Mouse (Mus musculus) midbrain, postnatal 0 days (tissue): ENCODE data around the gene Card11. TPM values are rescaled to one million over a fixed set of nuclear protein-coding genes. Genes with fewer than 3 reads are reported as not detected.

ENCODE experiments used
- ATAC-seq: fragments of 200-750 bp; cut with Nextera tagmentation; 2 replicates; pipeline ENCODE4 v1.8.0; 2017; ENCODE audit warnings: moderate number of reproducible peaks, mild to moderate bottlenecking, moderate TSS enrichment, moderate library complexity; ENCODE audit not compliant: low FRiP score
- DNase-seq: peaks from one replicate; pipeline ENCODE4 v3.0.0-alpha.2; 2015; ENCODE audit warnings: low spot score
- H3K27ac ChIP-seq: fragments of 300-500 bp; sonication (generic); 2 replicates; pipeline ENCODE4 v1.5.1; 2014; ENCODE audit warnings: low read depth, mild to moderate bottlenecking, low read length, mixed read lengths
- H3K27me3 ChIP-seq: fragments of 300-500 bp; sonication (generic); 2 replicates; pipeline ENCODE4 v1.6.1; 2014; ENCODE audit warnings: low read length, control low read depth, mixed read lengths; ENCODE audit not compliant: insufficient read depth
- H3K36me3 ChIP-seq: fragments of 300-500 bp; sonication (generic); 2 replicates; pipeline ENCODE4 v1.6.1; 2014; ENCODE audit warnings: low read length, control low read depth, mixed read lengths; ENCODE audit not compliant: insufficient read depth
- H3K4me1 ChIP-seq: fragments of 300-500 bp; sonication (generic); 2 replicates; pipeline ENCODE4 v1.6.1; 2014; ENCODE audit warnings: mild to moderate bottlenecking, control low read depth, antibody characterized with exemption, low read length, mixed read lengths; ENCODE audit not compliant: insufficient read depth
- H3K4me2 ChIP-seq: fragments of 300-500 bp; sonication (generic); 2 replicates; pipeline ENCODE4 v1.6.1; 2014; ENCODE audit warnings: low read depth, mild to moderate bottlenecking, low read length, mixed read lengths; ENCODE audit not compliant: poor library complexity, severe bottlenecking
- H3K4me3 ChIP-seq: fragments of 300-500 bp; sonication (generic); 2 replicates; pipeline ENCODE4 v1.5.1; 2014; ENCODE audit warnings: low read depth, mild to moderate bottlenecking, low read length, moderate library complexity
- H3K9ac ChIP-seq: fragments of 300-500 bp; sonication (generic); replicated peaks from 2 replicates; pipeline ENCODE4 v1.6.1; 2014; ENCODE audit warnings: mild to moderate bottlenecking, low read length, moderate library complexity, mixed read lengths; ENCODE audit not compliant: poor library complexity, severe bottlenecking
- H3K9me3 ChIP-seq: fragments of 300-500 bp; sonication (generic); 2 replicates; pipeline ENCODE4 v1.6.1; 2016; ENCODE audit warnings: low read length, control low read depth
- CTCF ChIP-seq: IDR thresholded peaks from 2 replicates; pipeline ENCODE4 v1.5.1; 2016; ENCODE audit warnings: antibody characterized with exemption, mild to moderate bottlenecking
- WGBS: fragments of 180-500 bp; shearing (Covaris S2); extraction: QIAGEN DNeasy Blood & Tissue Kit; methylation state at CpG from one replicate; pipeline ENCODE4 v1.1.7; 2014; 5-methylcytosine and 5-hydroxymethylcytosine counted together
- polyA plus RNA-seq: library from polyadenylated mRNA; unstranded; fragments of >200 nt; fragmentation: Nextera tagmentation; extraction: Ambion mirVana; gene quantifications from 2 replicates; pipeline ENCODE4 v1.2.1, GENCODE M21; 2015
- total RNA-seq: library from RNA; depleted of rRNA; stranded (reverse); fragments of >200 nt; gene quantifications from 2 replicates; pipeline ENCODE4 v1.2.3, GENCODE M21; 2014

Card11 gene
- total and polyA plus RNA-seq, 2 experiments from 2014 or later, result 0.09 TPM; not detected in 1

GRCm38 (mm10) chr5:140852435-140852996 lies 147.9 kb downstream of the Card11 start:
- Histone ChIP-seq H3K27ac (no peak overlapping the region), H3K4me1 (no peaks in the 10 kb centered on the region), H3K9me3 (no peaks in the 10 kb centered on the region), H3K27me3 (no peaks in the 10 kb centered on the region), H3K9ac (no peak overlapping the region), H3K36me3 (no peaks in the 10 kb centered on the region), H3K4me2 (no peak overlapping the region), H3K4me3 (no peak overlapping the region)
- ATAC-seq (no peak), DNase-seq (no peak)
- 86% methylated on average over 12 of the region's 12 CpGs for WGBS
- TF ChIP-seq CTCF, result no peak

- peak; percentile 85 for DNase-seq
These were observed 153.1 kb downstream of the Card11 start for GRCm38 (mm10) chr5:140847300-140847729.

GRCm38 (mm10) chr5:140841942-140842341 lies 158.4 kb downstream of the Card11 start:
- H3K4me1 ChIP-seq, result no peaks in the 10 kb centered on the region
- no peak for DNase-seq
- H3K4me3 ChIP-seq, result no peak overlapping the region
- no peaks in the 10 kb centered on the region for H3K9me3 ChIP-seq
- no peak overlapping the region for H3K4me2 ChIP-seq
- H3K27ac ChIP-seq, result no peak overlapping the region
- no peak overlapping the region for H3K9ac ChIP-seq
- no peaks in the 10 kb centered on the region for H3K36me3 ChIP-seq
- no peaks in the 10 kb centered on the region for H3K27me3 ChIP-seq
- TF ChIP-seq CTCF, result no peak
- WGBS, result 69% methylated on average over 4 of the region's 4 CpGs
- ATAC-seq, result no peak

More at GRCm38 (mm10) chr5:140847300-140847729, 153.1 kb downstream of the Card11 start:
- ATAC-seq, result 0 out of 2 replicates have a peak, but pooled peaks have one; percentile 47
- no peaks in the 10 kb centered on the region for H3K36me3 ChIP-seq
- H3K4me1 ChIP-seq, result no peaks in the 10 kb centered on the region
- peak; percentile 97 for TF ChIP-seq CTCF
- 18% methylated on average over 5 of the region's 5 CpGs for WGBS
- no peak overlapping the region for H3K9ac ChIP-seq
- no peak overlapping the region for H3K4me2 ChIP-seq
- H3K9me3 ChIP-seq, result no peaks in the 10 kb centered on the region
- H3K4me3 ChIP-seq, result no peak overlapping the region
- H3K27ac ChIP-seq, result peak overlapping the region; percentile 18; the same call in 1 of the 2 replicates
- no peaks in the 10 kb centered on the region for H3K27me3 ChIP-seq

GRCm38 (mm10) chr5:140831064-140831431 lies 169.3 kb downstream of the Card11 start:
- TF ChIP-seq CTCF, result no peak
- no peak for ATAC-seq
- 83% methylated on average over 8 of the region's 8 CpGs for WGBS
- no peaks in the 10 kb centered on the region for H3K36me3 ChIP-seq
- no peak overlapping the region for H3K9ac ChIP-seq
- peak overlapping the region; percentile 81; the same call in 1 of the 2 replicates for H3K4me3 ChIP-seq
- no peak for DNase-seq
- H3K27ac ChIP-seq, result no peak overlapping the region
- peaks cover 14% of the 10 kb centered on the region for H3K4me1 ChIP-seq
- peak overlapping the region; percentile 31 for H3K4me2 ChIP-seq
- no peaks in the 10 kb centered on the region for H3K27me3 ChIP-seq
- no peaks in the 10 kb centered on the region for H3K9me3 ChIP-seq

GRCm38 (mm10) chr5:140830314-140831063 lies 169.9 kb downstream of the Card11 start, which contains the start of gene Gna12:
TSS of gene Gna12 (minus strand) at chr5:140830431.
- DNase-seq (peak; percentile 100), ATAC-seq (peak; percentile 99)
- Histone ChIP-seq H3K9ac (peak within 1 kb of the TSS; percentile 77), H3K36me3 (no peaks in the 10 kb centered on the region), H3K27ac (peak within 1 kb of the TSS; percentile 82), H3K9me3 (no peaks in the 10 kb centered on the region), H3K4me1 (peaks cover 14% of the 10 kb centered on the region), H3K27me3 (no peaks in the 10 kb centered on the region), H3K4me3 (peak within 1 kb of the TSS; percentile 81), H3K4me2 (peak within 1 kb of the TSS; percentile 95)
- WGBS, result under 1% methylated on average over 28 of the region's 49 CpGs
- TF ChIP-seq CTCF, result no peak

GRCm38 (mm10) chr5:140829911-140830294 lies 170.5 kb downstream of the Card11 start:
- Histone ChIP-seq H3K4me2 (peak overlapping the region; percentile 95), H3K9ac (peak overlapping the region; percentile 77), H3K27me3 (no peaks in the 10 kb centered on the region), H3K4me1 (peaks cover 14% of the 10 kb centered on the region), H3K9me3 (no peaks in the 10 kb centered on the region), H3K36me3 (no peaks in the 10 kb centered on the region), H3K4me3 (peak overlapping the region; percentile 81), H3K27ac (peak overlapping the region; percentile 82)
- 0 out of 2 replicates have a peak, but pooled peaks have one; percentile 2 for ATAC-seq
- no peak for TF ChIP-seq CTCF
- DNase-seq, result peak; percentile 40
- 0% methylated on average over 22 of the region's 58 CpGs for WGBS
